Mouse (Mus musculus): Measurements from ENCODE around the gene Ppp1r14a. TPM values are rescaled to one million over a fixed set of nuclear protein-coding genes. Genes with fewer than 3 reads are reported as not detected.

Gene Ppp1r14a
- polyA plus RNA-seq, 1 experiment from 2014 or later: 2.8 TPM

- Histone ChIP-seq H3K27me3 (replicated peaks; ENCODE audit: control insufficient read depth, insufficient read depth, low read length) (peaks cover 4% of the 10 kb centered on the region; the same call in 1 of the 2 replicates), H3K36me3 (ENCODE audit: control insufficient read depth, insufficient read depth, low read length) (no peaks in the 10 kb centered on the region), H3K27ac (ENCODE audit: low read depth, low read length) (no peak overlapping the region), H3K4me3 (ENCODE audit: low read length) (no peak overlapping the region), H3K9ac (ENCODE audit: low read depth, low read length) (no peak overlapping the region), H3K4me2 (ENCODE audit: low read length) (no peak overlapping the region), H3K4me1 (ENCODE audit: control insufficient read depth, insufficient read depth, low read depth, low read length) (peaks cover 12% of the 10 kb centered on the region), H3K9me3 (ENCODE audit: control insufficient read depth, low read length) (no peaks in the 10 kb centered on the region)
- ATAC-seq: no peak
- 96% methylated on average over 6 of the region's 6 CpGs for WGBS
Observed at GRCm38 (mm10) chr7:29284523-29284922, 4.6 kb upstream of the Ppp1r14a start.

GRCm38 (mm10) chr7:29287481-29287880 is 1.6 kb upstream of the Ppp1r14a start:
- Histone ChIP-seq H3K27ac (ENCODE audit: low read depth, low read length) (no peak overlapping the region), H3K4me2 (ENCODE audit: low read length) (no peak overlapping the region), H3K27me3 (replicated peaks; ENCODE audit: control insufficient read depth, insufficient read depth, low read length) (peaks cover 3% of the 10 kb centered on the region; the same call in 1 of the 2 replicates), H3K4me3 (ENCODE audit: low read length) (no peak overlapping the region), H3K9me3 (ENCODE audit: control insufficient read depth, low read length) (no peaks in the 10 kb centered on the region), H3K36me3 (ENCODE audit: control insufficient read depth, insufficient read depth, low read length) (no peaks in the 10 kb centered on the region), H3K4me1 (ENCODE audit: control insufficient read depth, insufficient read depth, low read depth, low read length) (peaks cover 6% of the 10 kb centered on the region), H3K9ac (ENCODE audit: low read depth, low read length) (no peak overlapping the region)
- 85% methylated on average over 7 of the region's 7 CpGs for WGBS
- ATAC-seq: no peak

DNA sequence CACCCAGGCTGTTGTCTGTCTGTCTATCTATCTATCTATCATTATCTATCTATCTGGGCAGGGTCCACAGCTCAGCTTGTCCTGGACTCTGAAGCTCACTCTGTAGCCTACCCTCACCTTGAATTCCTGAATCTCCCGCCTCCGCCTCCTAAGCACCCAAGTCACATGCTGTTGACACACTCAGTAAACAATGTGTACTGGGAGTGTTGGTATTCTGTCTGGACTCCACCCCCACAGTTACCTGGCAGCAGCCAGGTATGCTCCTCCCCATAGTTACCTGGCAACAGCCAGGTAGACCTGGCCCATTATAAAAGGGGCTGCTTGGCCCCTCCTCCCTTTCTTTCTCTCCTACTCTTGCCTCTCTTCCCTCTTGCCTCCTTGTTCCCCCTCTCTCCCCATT is 1.0 kb upstream of the Ppp1r14a start:
- WGBS: 93% methylated on average over 2 of the region's 2 CpGs
- Histone ChIP-seq H3K27ac (ENCODE audit: low read depth, low read length) (no peak overlapping the region), H3K9ac (ENCODE audit: low read depth, low read length) (no peak overlapping the region), H3K36me3 (ENCODE audit: control insufficient read depth, insufficient read depth, low read length) (no peaks in the 10 kb centered on the region), H3K27me3 (replicated peaks; ENCODE audit: control insufficient read depth, insufficient read depth, low read length) (no peaks in the 10 kb centered on the region), H3K4me1 (ENCODE audit: control insufficient read depth, insufficient read depth, low read depth, low read length) (peaks cover 6% of the 10 kb centered on the region), H3K9me3 (ENCODE audit: control insufficient read depth, low read length) (no peaks in the 10 kb centered on the region), H3K4me2 (ENCODE audit: low read length) (no peak overlapping the region), H3K4me3 (ENCODE audit: low read length) (no peak overlapping the region)
- no peak for ATAC-seq

- peak overlapping the region; percentile 76; the same call in 1 of the 2 replicates for H3K4me2 ChIP-seq (ENCODE audit: low read length)
- H3K9me3 ChIP-seq (ENCODE audit: control insufficient read depth, low read length): no peaks in the 10 kb centered on the region
- ATAC-seq: no peak
- no peaks in the 10 kb centered on the region for H3K36me3 ChIP-seq (ENCODE audit: control insufficient read depth, insufficient read depth, low read length)
- H3K4me1 ChIP-seq (ENCODE audit: control insufficient read depth, insufficient read depth, low read depth, low read length): peaks cover 9% of the 10 kb centered on the region
- WGBS: 79% methylated on average over 6 of the region's 6 CpGs
- no peak overlapping the region for H3K4me3 ChIP-seq (ENCODE audit: low read length)
- H3K27ac ChIP-seq (ENCODE audit: low read depth, low read length): no peak overlapping the region
- no peaks in the 10 kb centered on the region for H3K27me3 ChIP-seq (replicated peaks; ENCODE audit: control insufficient read depth, insufficient read depth, low read length)
- H3K9ac ChIP-seq (ENCODE audit: low read depth, low read length): no peak overlapping the region
Observed at GRCm38 (mm10) chr7:29289856-29290255, 748 bp downstream of the Ppp1r14a start.

DNA sequence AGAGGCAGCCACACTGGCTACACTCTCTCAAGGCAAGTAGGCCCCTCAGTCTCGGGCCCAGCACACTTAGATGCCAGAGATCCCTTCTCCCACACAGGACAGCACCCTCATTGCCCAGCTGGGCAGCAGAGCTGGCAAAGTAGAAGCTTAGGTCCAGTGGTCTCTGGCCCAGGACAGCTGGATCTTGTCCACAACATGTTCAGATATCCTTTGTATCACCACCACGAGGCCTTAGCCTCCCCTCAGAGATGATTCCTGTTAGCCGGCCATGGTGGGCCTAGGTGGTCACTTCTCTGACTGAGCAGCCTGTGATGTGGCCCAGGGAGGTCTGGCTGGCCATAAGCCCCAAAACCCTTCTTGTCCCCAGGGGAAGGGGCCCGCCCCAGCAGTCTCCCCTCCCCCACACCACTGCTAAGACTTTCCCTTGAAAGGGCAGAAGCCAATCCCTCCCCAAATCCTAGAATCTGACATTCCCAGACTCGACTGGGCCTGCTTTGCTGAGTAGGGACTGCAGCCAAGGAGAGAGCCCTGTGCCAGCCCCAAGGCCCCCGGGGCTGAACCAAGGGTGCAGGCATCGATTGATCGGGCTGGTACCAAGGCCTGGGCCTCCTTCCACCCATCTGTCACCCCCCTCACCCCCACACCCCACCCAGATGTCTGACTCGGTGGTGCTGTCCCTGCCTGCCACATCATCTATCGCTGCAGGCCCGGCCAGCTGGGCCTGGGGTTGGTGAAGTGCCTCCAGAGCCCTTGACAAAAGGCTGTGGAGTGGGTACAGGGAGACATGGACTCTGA is 1.8 kb downstream of the Ppp1r14a start:
- WGBS: 32% methylated on average over 11 of the region's 11 CpGs
- Histone ChIP-seq H3K4me2 (ENCODE audit: low read length) (no peak overlapping the region), H3K36me3 (ENCODE audit: control insufficient read depth, insufficient read depth, low read length) (no peaks in the 10 kb centered on the region), H3K27me3 (replicated peaks; ENCODE audit: control insufficient read depth, insufficient read depth, low read length) (no peaks in the 10 kb centered on the region), H3K9me3 (ENCODE audit: control insufficient read depth, low read length) (no peaks in the 10 kb centered on the region), H3K4me1 (ENCODE audit: control insufficient read depth, insufficient read depth, low read depth, low read length) (peaks cover 9% of the 10 kb centered on the region), H3K4me3 (ENCODE audit: low read length) (no peak overlapping the region), H3K9ac (ENCODE audit: low read depth, low read length) (peak overlapping the region; percentile 38; the same call in 1 of the 2 replicates), H3K27ac (ENCODE audit: low read depth, low read length) (peak overlapping the region; percentile 59)
- ATAC-seq: 0 out of 2 replicates have a peak, but pooled peaks have one; percentile 7

DNA sequence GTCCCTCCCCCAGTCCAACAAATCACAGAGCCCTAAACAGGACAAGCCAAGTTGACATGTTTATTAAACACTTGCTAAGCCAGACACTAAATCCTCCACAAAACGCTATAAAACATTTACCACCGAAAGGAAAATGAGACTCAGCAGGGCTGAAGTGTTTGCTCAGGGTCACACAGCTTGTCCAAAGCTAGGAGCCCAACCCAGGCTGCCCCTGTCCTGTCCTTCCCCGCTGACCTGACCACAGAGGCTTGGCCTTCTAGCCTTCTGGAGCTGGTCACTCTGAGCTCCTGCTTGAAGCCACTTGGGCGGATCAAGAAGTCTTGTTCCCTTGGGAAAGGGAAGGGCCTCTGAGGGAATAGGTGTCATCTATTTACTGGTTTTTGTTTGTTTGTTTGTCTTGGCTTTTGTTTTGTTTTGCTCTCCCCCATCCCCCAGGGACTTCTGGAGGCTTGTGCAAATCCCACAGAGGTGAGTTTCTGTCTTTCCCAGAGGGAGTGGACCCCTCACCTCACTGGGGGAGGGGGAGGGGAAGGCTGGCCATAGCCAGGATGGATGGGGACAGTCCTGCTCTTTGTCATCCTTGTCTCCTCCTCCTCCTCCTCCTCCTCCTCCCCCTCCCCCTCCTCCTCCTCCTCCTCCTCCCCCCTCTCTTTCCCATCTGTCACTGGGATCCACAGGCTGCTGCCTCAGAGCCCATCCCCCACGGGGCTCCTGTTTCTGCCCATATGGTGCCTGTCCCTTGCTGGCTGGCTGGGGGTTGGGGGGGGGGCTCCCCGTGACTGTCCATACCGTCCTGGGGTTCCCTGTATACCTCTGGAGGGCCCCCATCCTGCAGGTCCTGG is 2.7 kb downstream of the Ppp1r14a start:
- H3K27me3 ChIP-seq (replicated peaks; ENCODE audit: control insufficient read depth, insufficient read depth, low read length): no peaks in the 10 kb centered on the region
- H3K9ac ChIP-seq (ENCODE audit: low read depth, low read length): 0 out of 2 replicates have a peak overlapping the region, but pooled peaks have one; percentile 38
- no peak overlapping the region for H3K4me3 ChIP-seq (ENCODE audit: low read length)
- H3K36me3 ChIP-seq (ENCODE audit: control insufficient read depth, insufficient read depth, low read length): no peaks in the 10 kb centered on the region
- H3K9me3 ChIP-seq (ENCODE audit: control insufficient read depth, low read length): no peaks in the 10 kb centered on the region
- H3K4me1 ChIP-seq (ENCODE audit: control insufficient read depth, insufficient read depth, low read depth, low read length): peaks cover 9% of the 10 kb centered on the region
- peak overlapping the region; percentile 59 for H3K27ac ChIP-seq (ENCODE audit: low read depth, low read length)
- ATAC-seq: 0 out of 2 replicates have a peak, but pooled peaks have one; percentile 22
- WGBS: 23% methylated on average over 7 of the region's 7 CpGs
- H3K4me2 ChIP-seq (ENCODE audit: low read length): no peak overlapping the region; the same call in 1 of the 2 replicates

DNA sequence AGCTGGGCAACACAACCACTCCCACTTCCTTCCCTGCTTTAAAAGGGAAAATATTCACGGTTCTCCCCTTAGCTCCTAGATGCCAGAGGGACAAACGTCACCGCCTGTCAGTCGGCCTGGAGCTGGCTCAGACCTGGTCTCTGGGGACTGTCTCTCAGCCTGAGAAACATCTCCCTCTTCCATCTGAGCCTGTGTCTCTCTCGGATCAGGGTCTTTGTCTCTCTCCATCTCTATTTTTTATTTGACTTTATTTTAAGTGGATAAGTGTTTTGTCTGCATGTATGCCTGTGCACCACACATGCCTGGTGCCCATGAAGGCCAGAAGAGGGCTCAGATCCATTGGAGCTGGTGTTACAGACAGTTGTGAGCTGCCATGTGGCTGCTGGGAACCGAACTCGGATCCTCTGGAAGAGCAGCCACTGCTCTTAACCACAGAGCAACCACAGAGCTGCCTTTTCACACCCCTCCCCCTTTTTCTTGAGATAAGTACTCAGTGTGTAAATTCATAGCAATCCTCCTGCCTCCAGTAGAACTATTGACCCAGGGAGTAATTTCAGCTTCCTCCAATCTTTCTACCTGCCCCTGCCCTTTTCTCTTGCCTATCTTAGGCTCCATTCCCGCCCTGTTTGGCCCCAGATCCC is 3.5 kb downstream of the Ppp1r14a start:
- Histone ChIP-seq H3K27me3 (replicated peaks; ENCODE audit: control insufficient read depth, insufficient read depth, low read length) (no peaks in the 10 kb centered on the region), H3K4me1 (ENCODE audit: control insufficient read depth, insufficient read depth, low read depth, low read length) (peaks cover 9% of the 10 kb centered on the region), H3K36me3 (ENCODE audit: control insufficient read depth, insufficient read depth, low read length) (no peaks in the 10 kb centered on the region), H3K9me3 (ENCODE audit: control insufficient read depth, low read length) (no peaks in the 10 kb centered on the region), H3K4me3 (ENCODE audit: low read length) (no peak overlapping the region), H3K4me2 (ENCODE audit: low read length) (no peak overlapping the region), H3K27ac (ENCODE audit: low read depth, low read length) (0 out of 2 replicates have a peak overlapping the region, but pooled peaks have one; percentile 2), H3K9ac (ENCODE audit: low read depth, low read length) (no peak overlapping the region)
- no peak for ATAC-seq
- 28% methylated on average over 8 of the region's 8 CpGs for WGBS

DNA sequence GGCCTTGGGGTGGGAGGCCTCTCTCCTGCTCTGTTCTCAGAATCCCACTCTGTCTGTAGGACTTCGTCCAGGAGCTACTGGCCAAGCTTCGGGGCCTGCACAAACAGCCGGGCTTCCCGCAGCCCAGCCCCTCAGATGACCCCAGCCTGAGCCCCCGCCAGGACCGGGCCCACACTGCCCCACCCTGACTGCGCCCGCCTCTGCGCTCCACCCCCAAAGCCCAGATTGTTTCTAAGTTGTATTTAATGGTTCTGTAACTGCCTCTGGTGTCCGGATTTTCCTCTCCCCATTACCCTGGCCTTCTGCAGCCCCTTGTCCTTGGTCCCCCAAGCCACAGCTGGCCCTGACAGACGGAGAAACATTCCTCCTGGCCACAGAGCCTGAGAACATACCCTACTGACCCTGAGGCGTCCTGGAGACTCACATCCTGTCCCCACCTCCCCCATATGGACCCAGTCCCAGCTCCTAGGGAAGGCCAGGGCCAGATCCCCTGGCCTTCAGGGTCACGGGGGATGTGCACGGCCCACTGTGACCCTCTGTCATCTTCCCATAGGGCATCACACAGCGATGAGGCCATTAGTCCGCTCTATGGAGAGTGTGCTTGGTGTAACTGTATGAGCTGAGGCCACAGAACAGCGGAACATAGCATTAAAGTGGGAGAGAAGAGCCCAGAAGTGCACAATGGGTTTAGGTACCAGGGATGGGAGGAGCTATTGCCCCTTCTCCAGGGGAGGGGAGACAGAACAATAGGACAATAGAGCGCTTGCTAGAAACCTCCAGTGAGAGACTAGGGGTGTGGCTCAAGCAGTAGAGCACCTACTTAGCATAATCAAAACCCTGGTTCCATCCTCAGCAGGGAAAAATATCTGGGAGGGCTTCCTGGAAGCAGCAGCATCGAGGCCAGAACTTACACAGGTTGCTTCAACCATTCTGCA is 4.3 kb downstream of the Ppp1r14a start:
- Histone ChIP-seq H3K9me3 (ENCODE audit: control insufficient read depth, low read length) (no peaks in the 10 kb centered on the region), H3K36me3 (ENCODE audit: control insufficient read depth, insufficient read depth, low read length) (no peaks in the 10 kb centered on the region), H3K4me1 (ENCODE audit: control insufficient read depth, insufficient read depth, low read depth, low read length) (peaks cover 9% of the 10 kb centered on the region), H3K9ac (ENCODE audit: low read depth, low read length) (no peak overlapping the region; the same call in 1 of the 2 replicates), H3K4me3 (ENCODE audit: low read length) (no peak overlapping the region), H3K4me2 (ENCODE audit: low read length) (no peak overlapping the region), H3K27me3 (replicated peaks; ENCODE audit: control insufficient read depth, insufficient read depth, low read length) (no peaks in the 10 kb centered on the region), H3K27ac (ENCODE audit: low read depth, low read length) (no peak overlapping the region)
- ATAC-seq: no peak
- WGBS: 21% methylated on average over 19 of the region's 19 CpGs

Data from hindbrain, embryonic 16.5 days (tissue).